Mouse (Mus musculus) adrenal gland, adult 8-10 months (tissue): ENCODE data around the gene Cltb. TPM values are rescaled to one million over a fixed set of nuclear protein-coding genes. Genes with fewer than 3 reads are reported as not detected.

Source experiments
- DNase-seq: peaks from one replicate; pipeline ENCODE4 v3.0.0; 2022
- microRNA-seq, 2 experiments: library from miRNA; unstranded; fragments of <30 nt; microRNA quantifications; one replicate each; pipeline ENCODE4 v1.2.0; 2022
- total RNA-seq, 4 experiments: library from RNA; stranded (reverse); gene quantifications; 2 replicates each; pipeline ENCODE4 v1.2.4; 2022

The Cltb gene
- total RNA-seq, 4 experiments from 2014 or later: 79.4 to 163 (median 115) TPM

DNA sequence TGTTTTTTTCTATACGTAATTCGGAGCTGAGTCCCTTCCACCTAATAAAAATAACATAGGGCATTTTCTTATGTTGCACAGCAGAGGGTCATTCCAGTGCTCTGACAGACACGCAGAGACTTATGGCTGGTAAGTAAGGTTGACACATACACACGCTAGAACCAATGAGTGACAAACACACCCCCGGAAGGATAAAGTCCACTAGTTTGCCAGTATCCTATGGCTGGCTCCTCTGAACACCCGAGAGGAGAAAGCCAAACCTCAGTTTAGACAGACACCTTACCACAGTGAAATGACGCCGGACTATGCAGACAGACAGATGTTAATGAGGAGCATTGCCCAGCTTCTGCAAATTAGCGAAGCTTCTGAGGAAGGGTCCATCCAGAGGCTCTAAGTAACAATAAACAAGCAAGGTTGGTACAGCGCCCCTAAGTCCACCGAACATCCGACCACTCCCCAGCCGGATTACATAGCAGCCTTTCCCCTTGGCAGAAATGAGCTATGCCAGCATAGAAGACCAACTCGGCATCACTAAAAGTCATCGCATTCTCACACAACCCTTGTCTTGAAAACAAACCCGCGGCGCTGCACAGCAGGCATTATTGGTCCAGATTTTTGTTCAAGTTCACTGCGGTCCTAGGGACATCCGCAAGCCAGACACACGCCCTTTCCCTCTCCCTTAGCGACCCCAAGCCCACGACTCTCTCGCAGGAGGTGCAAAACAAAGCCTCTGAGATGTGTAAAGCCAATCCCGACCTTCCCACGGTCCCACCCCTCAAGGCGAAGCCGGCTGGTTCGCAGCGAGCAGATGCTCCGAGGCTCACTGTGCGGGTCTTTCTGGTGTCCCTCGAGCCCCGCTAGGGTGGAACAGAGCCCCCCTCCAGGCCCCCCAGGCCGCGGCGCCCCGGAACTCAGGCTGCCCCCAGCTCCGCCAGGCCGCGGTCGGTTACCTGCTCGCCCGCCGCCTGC lies 46.6 kb downstream of the Cltb start:
- DNase-seq: no peak

DNA sequence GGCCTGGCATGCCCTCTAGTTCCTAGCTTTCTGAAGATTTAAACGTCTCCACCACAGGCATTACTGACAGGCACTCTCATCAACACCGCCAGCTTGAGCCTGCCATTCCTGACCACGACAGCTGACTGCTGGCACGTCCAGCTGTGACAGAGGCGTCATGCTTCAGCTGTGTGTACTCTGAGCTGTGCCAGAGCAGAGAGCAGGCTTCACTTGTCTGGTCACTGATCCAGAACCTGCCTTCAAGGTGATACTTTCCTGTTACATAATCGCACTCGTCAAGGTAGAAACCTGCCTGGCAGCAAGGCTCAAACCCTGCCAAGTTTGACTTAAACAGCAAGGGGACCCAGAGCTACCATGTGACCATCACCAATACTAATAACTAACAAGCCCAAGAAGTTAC lies 48.6 kb downstream of the Cltb start:
- DNase-seq: no peak

DNA sequence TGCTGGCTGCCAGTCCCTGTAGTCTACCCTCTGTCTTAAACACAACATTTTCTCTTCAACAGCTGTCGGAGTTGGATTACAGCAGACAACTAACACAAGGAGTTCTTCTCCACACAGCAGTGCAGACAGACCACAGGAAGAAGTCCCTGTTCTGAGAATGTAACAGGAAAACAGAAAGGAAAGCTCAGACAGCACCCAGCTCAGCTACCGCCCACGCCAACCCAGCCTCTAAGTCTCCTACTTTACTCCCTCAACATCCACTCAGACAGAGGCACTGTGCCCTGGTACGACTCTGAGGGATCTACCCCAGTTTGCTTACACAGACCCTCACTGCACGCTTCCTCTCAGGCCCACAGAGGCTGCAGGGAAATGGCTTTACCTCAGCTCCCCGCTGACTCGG lies 50.5 kb downstream of the Cltb start:
- DNase-seq: no peak

DNA sequence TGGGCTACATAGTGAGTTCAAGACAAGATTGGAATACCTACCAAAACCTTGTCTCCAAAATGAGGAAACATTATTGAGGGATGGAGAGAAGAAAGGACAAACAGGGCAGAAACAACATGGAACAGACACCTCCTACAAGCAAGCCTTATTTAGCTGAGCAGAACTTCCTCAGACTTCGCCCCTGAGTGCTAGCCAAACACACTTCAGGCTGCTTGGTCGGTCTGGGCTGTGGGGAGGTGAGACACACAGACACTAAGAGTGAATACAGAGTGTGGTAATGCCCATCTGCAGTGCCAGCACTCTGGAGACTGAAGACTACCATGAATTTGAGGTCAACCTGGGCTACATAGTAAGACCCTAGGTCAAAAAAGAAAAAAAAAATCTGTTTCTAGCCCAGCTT lies 51.5 kb downstream of the Cltb start:
- no peak for DNase-seq

DNA sequence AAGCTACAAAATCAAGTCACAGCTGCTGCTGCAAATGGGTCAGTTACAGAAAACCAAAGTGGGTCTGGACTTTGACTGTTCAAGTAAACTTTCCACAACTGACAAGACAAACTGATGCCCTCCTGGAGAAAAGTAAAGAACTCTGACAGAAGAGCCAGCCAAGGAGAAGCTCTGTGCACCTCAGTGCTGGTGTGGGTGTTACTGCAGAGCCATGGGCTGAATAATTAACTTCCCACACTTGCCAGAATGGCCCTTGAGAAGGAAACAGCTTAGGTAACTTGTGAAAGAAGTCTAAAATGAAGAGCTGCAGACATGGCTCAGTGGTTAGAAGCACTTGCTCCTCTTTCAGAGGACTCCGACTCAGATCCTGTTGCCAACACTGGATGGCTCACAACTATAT lies 53.5 kb downstream of the Cltb start:
- no peak for DNase-seq

DNA sequence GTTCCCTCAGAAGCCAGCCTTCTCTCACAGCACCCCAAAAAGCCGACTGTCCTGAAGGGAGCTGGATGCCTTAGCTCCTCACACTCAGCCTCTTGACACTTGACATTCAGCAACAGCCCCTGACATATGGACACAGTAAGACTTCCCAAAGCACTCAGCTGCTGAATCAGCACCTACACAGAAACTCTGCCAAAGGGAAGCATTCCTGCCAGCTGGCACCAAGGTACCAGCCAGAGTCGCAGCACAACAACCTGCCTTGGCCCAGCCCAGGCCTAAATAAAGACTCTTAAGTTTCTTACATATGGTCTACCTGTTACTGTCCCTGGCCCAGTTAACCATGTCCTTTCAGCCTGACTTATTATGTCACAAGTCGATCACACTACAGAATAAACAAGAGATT lies 54.3 kb downstream of the Cltb start:
- DNase-seq: no peak

DNA sequence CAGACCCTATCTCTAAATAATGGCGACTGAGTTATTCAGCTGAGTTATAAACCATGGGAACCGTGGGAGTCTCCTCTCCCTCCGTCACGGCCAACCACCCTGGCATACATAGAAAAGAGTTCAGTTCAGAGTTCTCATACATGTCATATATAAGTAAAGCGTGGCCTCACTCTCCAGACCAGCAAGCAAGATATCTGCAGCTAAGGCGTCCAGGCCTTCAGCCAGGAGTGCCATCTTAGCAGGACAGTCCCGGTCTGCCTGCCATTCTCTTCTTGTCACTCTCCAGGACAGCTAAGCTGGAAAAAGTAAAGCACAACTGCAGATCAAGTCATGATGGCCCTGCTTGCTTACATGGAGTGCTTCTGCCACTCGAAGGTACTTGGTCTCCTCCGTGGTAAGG lies 55.0 kb downstream of the Cltb start:
- DNase-seq: no peak

DNA sequence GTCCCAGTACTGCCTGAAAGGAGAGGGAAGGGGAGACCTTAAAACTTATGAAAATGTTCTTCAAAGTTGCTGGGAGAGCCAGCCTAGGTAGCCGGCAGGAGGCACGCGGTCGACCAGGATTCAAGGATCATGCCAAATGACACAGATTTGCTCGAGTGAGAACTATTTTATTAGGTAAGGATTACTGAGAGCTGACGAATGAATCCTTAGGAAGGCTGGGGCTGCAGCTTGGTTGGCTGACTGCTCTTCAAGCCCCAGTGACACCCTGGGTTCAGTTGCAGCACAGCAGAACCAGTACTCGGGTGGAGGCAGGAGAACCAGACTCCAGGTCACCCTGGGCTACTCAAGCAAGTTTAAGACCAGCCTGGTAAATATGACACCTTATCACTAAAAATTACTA lies 63.1 kb downstream of the Cltb start:
- no peak for DNase-seq

Small RNAs within 50 kb of the gene (microRNA-seq; reads per million reads assigned to microRNA genes)
- 0 reads per million in 2 experiments for gene Gm24195

Other genes with a start within 250 kb of the Cltb start
- gene Cplx2, start 240.0 kb downstream of the Cltb start, total RNA-seq: 10 to 100 TPM; 20.8 to 47.3 (median 33.3) TPM
- 10 to 100 TPM; 44.4 to 51.6 (median 48.7) TPM for gene Thoc3, start 142.5 kb downstream of the Cltb start, total RNA-seq
- gene Simc1, start 107.6 kb downstream of the Cltb start, total RNA-seq: 10 to 100 TPM; 13.5 to 56.8 (median 26.1) TPM
- gene 4833439L19Rik, start 45.9 kb downstream of the Cltb start, total RNA-seq: 100 to 1,000 TPM; 162 to 193 (median 173) TPM
- gene Arl10, start 36.3 kb downstream of the Cltb start, total RNA-seq: 10 to 100 TPM; 55.4 to 77.4 (median 62.0) TPM
- 10 to 100 TPM; 45.5 to 56.7 (median 51.8) TPM for gene Nop16, start 21.3 kb downstream of the Cltb start, total RNA-seq
- 100 to 1,000 TPM; 214 to 224 (median 218) TPM for gene Higd2a, start 21.1 kb downstream of the Cltb start, total RNA-seq
- gene Faf2, start 10.4 kb upstream of the Cltb start, total RNA-seq: 10 to 100 TPM; 77.1 to 94.3 (median 86.7) TPM
- 100 to 1,000 TPM; 117 to 123 (median 122) TPM for gene Rnf44, start 82.6 kb upstream of the Cltb start, total RNA-seq
- gene Cdhr2, start 90.1 kb upstream of the Cltb start, total RNA-seq: not detected
- gene Gprin1, start 138.5 kb upstream of the Cltb start, total RNA-seq: 1 to 10 TPM; 4.0 to 6.4 (median 4.2) TPM
- 1 to 10 TPM; 1.8 to 5.6 (median 3.5) TPM for gene Sncb, start 155.3 kb upstream of the Cltb start, total RNA-seq
- not detected for gene Eif4e1b, start 172.7 kb upstream of the Cltb start, total RNA-seq
- gene Tspan17, start 178.0 kb upstream of the Cltb start, total RNA-seq: 10 to 100 TPM; 38.8 to 45.1 (median 41.8) TPM